Mouse (Mus musculus) stomach, adult 2 months (tissue): ENCODE results near the gene Gm11111. TPM values are rescaled to one million over a fixed set of nuclear protein-coding genes. Genes with fewer than 3 reads are reported as not detected.

Experiments
- polyA plus RNA-seq: library from polyadenylated mRNA; depleted of rRNA; stranded (reverse); fragments of >200 nt; gene quantifications from 2 replicates; pipeline ENCODE4 v1.2.3, GENCODE M21; 2012; rRNA removed

Gene Gm11111
- not detected in 2 replicates for polyA plus RNA-seq

DNA sequence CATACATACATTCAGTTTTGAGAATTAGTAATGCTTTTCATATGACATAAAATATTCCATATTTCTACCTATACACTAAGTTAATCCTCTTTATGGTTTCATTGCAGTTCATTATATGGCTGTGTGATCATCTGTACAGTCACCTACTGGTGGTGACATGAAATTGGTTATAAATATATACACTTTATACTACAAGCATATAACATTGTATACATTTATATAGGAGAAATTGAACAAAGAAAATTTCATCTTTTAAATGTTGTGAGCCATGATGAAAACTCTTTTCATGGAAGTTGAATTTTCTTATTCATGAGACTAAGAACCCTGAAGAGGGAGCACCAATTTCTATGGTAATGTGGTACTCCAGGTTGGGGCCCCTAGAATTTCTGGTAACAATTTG, at the start of gene Gm11111:
Gene Gm11111, plus strand, starts transcription at position 301 of the 400 bp plus-strand sequence.

Other genes starting within 250 kb of the Gm11111 start
- not detected in 2 replicates for gene Cfap299, start 223.4 kb upstream of the Gm11111 start, polyA plus RNA-seq